Mouse (Mus musculus): Measurements from ENCODE around the gene Fra10ac1. TPM values are rescaled to one million over a fixed set of nuclear protein-coding genes. Genes with fewer than 3 reads are reported as not detected.

The Fra10ac1 gene
- polyA plus RNA-seq, 1 experiment from 2014 or later = 37.2 TPM

DNA sequence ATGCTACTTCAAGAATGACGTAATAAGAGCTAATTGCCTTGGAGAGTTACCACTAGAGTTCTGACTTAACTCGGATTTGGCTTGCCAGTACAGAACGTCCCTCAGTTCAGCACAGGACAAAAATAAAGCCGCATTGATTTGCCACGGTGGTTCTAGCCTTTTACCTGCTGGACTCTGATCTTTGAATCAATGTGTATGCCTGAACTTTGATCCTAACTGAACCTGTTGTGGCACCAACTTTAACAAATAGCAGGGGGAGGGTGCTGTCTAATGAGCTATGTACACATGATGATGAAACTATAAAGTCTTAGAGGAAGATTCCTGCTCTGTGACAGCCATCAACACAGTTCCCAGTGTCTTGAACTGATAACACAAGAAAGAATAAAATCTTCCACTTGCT, 32.5 kb downstream of the Fra10ac1 start:
- no peak overlapping the region for H3K4me2 ChIP-seq (replicated peaks; ENCODE audit: low read depth, low read length)
- H3K9ac ChIP-seq (replicated peaks; ENCODE audit: low read length) = no peak overlapping the region
- peaks cover 21% of the 10 kb centered on the region for H3K36me3 ChIP-seq (ENCODE audit: insufficient read depth, low read length)
- no peaks in the 10 kb centered on the region for H3K4me1 ChIP-seq (ENCODE audit: insufficient read depth, low read length)
- 0 out of 2 replicates have a peak, but pooled peaks cover 4% of the 10 kb centered on the region for H3K9me3 ChIP-seq (ENCODE audit: low read length)
- WGBS = 85% methylated on average over 5 of the region's 5 CpGs
- no peak overlapping the region for H3K27ac ChIP-seq (ENCODE audit: low read length)
- ATAC-seq (ENCODE audit: low FRiP score, low TSS enrichment) = no peak
- H3K27me3 ChIP-seq (ENCODE audit: insufficient read depth, low read length) = no peaks in the 10 kb centered on the region
- H3K4me3 ChIP-seq (ENCODE audit: low read length) = no peak overlapping the region

- Histone ChIP-seq H3K9me3 (ENCODE audit: low read length) (0 out of 2 replicates have a peak, but pooled peaks cover 4% of the 10 kb centered on the region), H3K27me3 (ENCODE audit: insufficient read depth, low read length) (no peaks in the 10 kb centered on the region), H3K4me3 (ENCODE audit: low read length) (no peak overlapping the region), H3K36me3 (ENCODE audit: insufficient read depth, low read length) (peaks cover 22% of the 10 kb centered on the region), H3K4me2 (replicated peaks; ENCODE audit: low read depth, low read length) (no peak overlapping the region), H3K4me1 (ENCODE audit: insufficient read depth, low read length) (no peaks in the 10 kb centered on the region), H3K27ac (ENCODE audit: low read length) (no peak overlapping the region), H3K9ac (replicated peaks; ENCODE audit: low read length) (no peak overlapping the region)
- no peak for ATAC-seq (ENCODE audit: low FRiP score, low TSS enrichment)
- WGBS = 79% methylated on average over 3 of the region's 3 CpGs
Observed at GRCm38 (mm10) chr19:38190606-38191005, 33.4 kb downstream of the Fra10ac1 start.

DNA sequence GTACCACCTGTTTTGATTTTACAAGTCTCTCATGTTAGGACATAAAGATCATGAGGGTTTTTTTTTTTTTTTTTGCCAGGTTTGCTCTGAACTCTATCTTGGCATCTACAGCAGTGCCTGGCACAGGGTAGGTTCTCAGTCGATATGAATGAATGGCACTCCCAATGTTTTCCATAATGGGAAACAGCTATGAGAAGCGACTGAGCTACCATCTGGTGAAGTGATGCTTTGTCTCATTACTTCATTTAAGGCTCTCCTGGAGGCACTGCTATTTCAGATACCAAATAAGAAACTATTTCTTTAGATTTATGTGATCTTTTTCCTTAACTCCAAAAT, 36.6 kb downstream of the Fra10ac1 start:
- Histone ChIP-seq H3K4me2 (replicated peaks; ENCODE audit: low read depth, low read length) (no peak overlapping the region), H3K9ac (replicated peaks; ENCODE audit: low read length) (no peak overlapping the region), H3K27me3 (ENCODE audit: insufficient read depth, low read length) (no peaks in the 10 kb centered on the region), H3K4me3 (ENCODE audit: low read length) (no peak overlapping the region), H3K36me3 (ENCODE audit: insufficient read depth, low read length) (0 out of 2 replicates have a peak, but pooled peaks cover 17% of the 10 kb centered on the region), H3K4me1 (ENCODE audit: insufficient read depth, low read length) (no peaks in the 10 kb centered on the region), H3K27ac (ENCODE audit: low read length) (no peak overlapping the region), H3K9me3 (ENCODE audit: low read length) (no peaks in the 10 kb centered on the region)
- 86% methylated on average over 2 of the region's 2 CpGs for WGBS
- ATAC-seq (ENCODE audit: low FRiP score, low TSS enrichment) = no peak

DNA sequence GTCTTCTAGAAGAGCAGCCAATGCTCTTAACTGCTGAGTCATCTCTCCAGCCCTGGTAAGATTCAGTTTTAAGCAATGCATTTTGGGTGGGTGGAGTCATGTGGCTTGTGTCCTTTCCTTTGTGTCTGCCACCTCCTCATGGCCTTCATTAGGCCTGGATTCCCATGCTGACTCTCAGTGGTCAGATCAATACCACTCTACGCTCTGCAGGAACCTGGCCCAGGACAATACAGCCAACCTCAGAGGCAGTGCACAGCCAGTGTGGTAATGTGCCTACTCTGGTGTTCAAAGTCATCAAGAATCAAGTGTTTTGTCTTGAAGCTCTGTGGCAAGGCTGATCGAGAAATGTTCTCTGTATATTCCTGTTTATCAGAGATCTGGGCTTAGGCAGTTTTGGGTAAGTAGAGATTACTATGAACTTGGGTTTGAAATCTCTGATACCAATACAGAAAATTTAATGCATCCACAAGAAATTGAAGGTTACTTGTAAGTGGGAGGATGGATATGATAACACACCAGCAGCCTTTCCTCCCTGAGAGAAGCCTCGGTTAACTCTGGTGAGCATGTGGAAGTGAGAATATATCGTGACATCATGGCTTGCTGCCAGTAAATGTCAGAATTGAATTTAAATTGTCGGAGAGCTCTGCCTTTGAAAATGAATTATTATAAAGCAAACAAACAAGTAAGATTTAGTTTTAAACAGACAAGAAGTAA, 37.2 kb downstream of the Fra10ac1 start:
- no peak for ATAC-seq (ENCODE audit: low FRiP score, low TSS enrichment)
- H3K4me2 ChIP-seq (replicated peaks; ENCODE audit: low read depth, low read length) = no peak overlapping the region
- WGBS = 83% methylated on average over 5 of the region's 5 CpGs
- H3K9me3 ChIP-seq (ENCODE audit: low read length) = no peaks in the 10 kb centered on the region
- no peak overlapping the region for H3K27ac ChIP-seq (ENCODE audit: low read length)
- H3K27me3 ChIP-seq (ENCODE audit: insufficient read depth, low read length) = no peaks in the 10 kb centered on the region
- H3K36me3 ChIP-seq (ENCODE audit: insufficient read depth, low read length) = 0 out of 2 replicates have a peak, but pooled peaks cover 17% of the 10 kb centered on the region
- no peak overlapping the region for H3K4me3 ChIP-seq (ENCODE audit: low read length)
- H3K4me1 ChIP-seq (ENCODE audit: insufficient read depth, low read length) = no peaks in the 10 kb centered on the region
- H3K9ac ChIP-seq (replicated peaks; ENCODE audit: low read length) = no peak overlapping the region

GRCm38 (mm10) chr19:38179675-38180074, 44.3 kb downstream of the Fra10ac1 start:
- ATAC-seq (ENCODE audit: low FRiP score, low TSS enrichment) = no peak
- Histone ChIP-seq H3K4me2 (replicated peaks; ENCODE audit: low read depth, low read length) (no peak overlapping the region), H3K36me3 (ENCODE audit: insufficient read depth, low read length) (no peaks in the 10 kb centered on the region), H3K27me3 (ENCODE audit: insufficient read depth, low read length) (no peaks in the 10 kb centered on the region), H3K27ac (ENCODE audit: low read length) (no peak overlapping the region), H3K9ac (replicated peaks; ENCODE audit: low read length) (no peak overlapping the region), H3K9me3 (ENCODE audit: low read length) (no peaks in the 10 kb centered on the region), H3K4me1 (ENCODE audit: insufficient read depth, low read length) (no peaks in the 10 kb centered on the region), H3K4me3 (ENCODE audit: low read length) (no peak overlapping the region)
- WGBS = 88% methylated on average over 9 of the region's 9 CpGs

DNA sequence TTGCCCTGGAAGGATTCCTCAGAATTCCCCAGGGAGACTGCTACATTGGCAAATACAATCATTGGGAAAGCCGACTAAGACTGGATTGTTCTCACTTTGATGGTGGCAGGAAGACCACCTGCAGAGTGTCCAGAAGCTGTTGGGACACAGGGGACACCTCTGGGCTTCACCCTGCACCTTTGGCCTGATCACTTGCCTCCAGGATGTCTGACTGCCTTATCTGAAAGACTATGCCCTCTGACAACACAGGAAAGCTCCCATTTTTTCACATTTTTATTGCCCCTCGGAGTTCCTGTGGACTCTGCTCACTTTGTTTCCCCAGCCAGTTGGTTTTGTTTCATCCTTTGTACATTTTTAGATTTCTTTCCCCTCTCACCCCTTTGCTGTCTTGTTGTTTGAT, 59.3 kb downstream of the Fra10ac1 start:
- Histone ChIP-seq H3K9ac (replicated peaks; ENCODE audit: low read length) (no peak overlapping the region), H3K27ac (ENCODE audit: low read length) (no peak overlapping the region), H3K4me2 (replicated peaks; ENCODE audit: low read depth, low read length) (no peak overlapping the region), H3K4me1 (ENCODE audit: insufficient read depth, low read length) (no peaks in the 10 kb centered on the region), H3K4me3 (ENCODE audit: low read length) (no peak overlapping the region), H3K36me3 (ENCODE audit: insufficient read depth, low read length) (no peaks in the 10 kb centered on the region), H3K9me3 (ENCODE audit: low read length) (peaks cover 3% of the 10 kb centered on the region; the same call in 1 of the 2 replicates), H3K27me3 (ENCODE audit: insufficient read depth, low read length) (no peaks in the 10 kb centered on the region)
- WGBS = 41% methylated on average over 2 of the region's 2 CpGs
- ATAC-seq (ENCODE audit: low FRiP score, low TSS enrichment) = no peak

- no peak overlapping the region for H3K4me2 ChIP-seq (replicated peaks; ENCODE audit: low read depth, low read length)
- no peak for ATAC-seq (ENCODE audit: low FRiP score, low TSS enrichment)
- no peaks in the 10 kb centered on the region for H3K4me1 ChIP-seq (ENCODE audit: insufficient read depth, low read length)
- 88% methylated on average over 21 of the region's 21 CpGs for WGBS
- H3K4me3 ChIP-seq (ENCODE audit: low read length) = no peak overlapping the region
- no peaks in the 10 kb centered on the region for H3K27me3 ChIP-seq (ENCODE audit: insufficient read depth, low read length)
- no peak overlapping the region for H3K9ac ChIP-seq (replicated peaks; ENCODE audit: low read length)
- H3K9me3 ChIP-seq (ENCODE audit: low read length) = no peaks in the 10 kb centered on the region
- H3K27ac ChIP-seq (ENCODE audit: low read length) = no peak overlapping the region
- no peaks in the 10 kb centered on the region for H3K36me3 ChIP-seq (ENCODE audit: insufficient read depth, low read length)
Observed at GRCm38 (mm10) chr19:38161648-38162354, 62.2 kb downstream of the Fra10ac1 start.

- H3K9me3 ChIP-seq (ENCODE audit: low read length) = no peaks in the 10 kb centered on the region
Observed at GRCm38 (mm10) chr19:38156243-38156642, 67.7 kb downstream of the Fra10ac1 start.

GRCm38 (mm10) chr19:38143540-38144271, 80.2 kb downstream of the Fra10ac1 start:
- H3K9ac ChIP-seq (replicated peaks; ENCODE audit: low read length) = no peak overlapping the region
- no peak overlapping the region for H3K4me3 ChIP-seq (ENCODE audit: low read length)
- H3K4me1 ChIP-seq (ENCODE audit: insufficient read depth, low read length) = no peaks in the 10 kb centered on the region
- no peak for ATAC-seq (ENCODE audit: low FRiP score, low TSS enrichment)
- no peak overlapping the region for H3K27ac ChIP-seq (ENCODE audit: low read length)
- no peaks in the 10 kb centered on the region for H3K27me3 ChIP-seq (ENCODE audit: insufficient read depth, low read length)
- H3K36me3 ChIP-seq (ENCODE audit: insufficient read depth, low read length) = no peaks in the 10 kb centered on the region
- no peaks in the 10 kb centered on the region for H3K9me3 ChIP-seq (ENCODE audit: low read length)
- H3K4me2 ChIP-seq (replicated peaks; ENCODE audit: low read depth, low read length) = no peak overlapping the region
- WGBS = 76% methylated on average over 4 of the region's 4 CpGs

More at GRCm38 (mm10) chr19:38156243-38156642, 67.7 kb downstream of the Fra10ac1 start:
- Histone ChIP-seq H3K27ac (ENCODE audit: low read length) (no peak overlapping the region), H3K9ac (replicated peaks; ENCODE audit: low read length) (no peak overlapping the region), H3K4me2 (replicated peaks; ENCODE audit: low read depth, low read length) (no peak overlapping the region), H3K36me3 (ENCODE audit: insufficient read depth, low read length) (no peaks in the 10 kb centered on the region), H3K4me3 (ENCODE audit: low read length) (no peak overlapping the region), H3K4me1 (ENCODE audit: insufficient read depth, low read length) (peaks cover 5% of the 10 kb centered on the region; the same call in 1 of the 2 replicates), H3K27me3 (ENCODE audit: insufficient read depth, low read length) (no peaks in the 10 kb centered on the region)
- ATAC-seq (ENCODE audit: low FRiP score, low TSS enrichment) = no peak
- WGBS = 100% methylated on average over 1 of the region's 1 CpGs

All from kidney, embryonic 16.5 days (tissue).